ENCODE assay signal across 8 mouse cellular contexts in genomic region chr5:24077739-24078306, GRCm38 (mm10). TPM values are rescaled to one million over a fixed set of nuclear protein-coding genes. Genes with fewer than 3 reads are reported as not detected.
DNase-seq lines count a peak whose midpoint lies in the region; ATAC-seq lines count a peak whose summit lies in the region.

No protein-coding gene starts in this region.

- H3K4me2 ChIP-seq in heart, embryonic 14.5 days (ENCODE audit: low read length), result peak overlapping the region; percentile 60
- peak overlapping the region; percentile 51 for H3K4me2 ChIP-seq in forebrain, embryonic 13.5 days
- H3K4me2 ChIP-seq in liver, embryonic 12.5 days, result peak overlapping the region; percentile 54

- H3K4me1 ChIP-seq in heart, embryonic 14.5 days (ENCODE audit: control insufficient read depth in 2 of 2, insufficient read depth in 2 of 2, low read length in 2 of 2), result peaks cover 0 to 5% of the 10 kb centered on the region in 2 experiments; a peak in 2 of 4 replicates
- H3K4me1 ChIP-seq in forebrain, embryonic 13.5 days, result peaks cover 4% of the 10 kb centered on the region; the same call in 1 of the 2 replicates
- H3K4me1 ChIP-seq in liver, embryonic 12.5 days, result peaks cover 9% of the 10 kb centered on the region; the same call in 1 of the 2 replicates

- 19% methylated on average over 7 of the region's 7 CpGs for WGBS in heart, embryonic 14.5 days
- 19% methylated on average over 7 of the region's 7 CpGs for WGBS in forebrain, embryonic 13.5 days
- 17% methylated on average over 7 of the region's 7 CpGs for WGBS in liver, embryonic 12.5 days (ENCODE audit: insufficient replicate concordance)

- no peaks in the 10 kb centered on the region for H3K27me3 ChIP-seq in heart, embryonic 14.5 days (ENCODE audit: control insufficient read depth, insufficient read depth, low read length)
- H3K27me3 ChIP-seq in forebrain, embryonic 13.5 days, result no peaks in the 10 kb centered on the region
- H3K27me3 ChIP-seq in liver, embryonic 12.5 days (replicated peaks), result peaks cover 26% of the 10 kb centered on the region

- peak overlapping the region; percentile 25 to 39; a peak in 2 of 4 replicates for H3K4me3 ChIP-seq in heart, embryonic 14.5 days (ENCODE audit: control insufficient read depth in 1 of 2, insufficient read depth in 1 of 2, low read depth in 1 of 2, low read length in 2 of 2)
- no peak overlapping the region for H3K4me3 ChIP-seq in forebrain, embryonic 13.5 days
- H3K4me3 ChIP-seq in liver, embryonic 12.5 days, result peak overlapping the region; percentile 29

- peak overlapping the region; percentile 66; the same call in 1 of the 2 replicates for H3K9ac ChIP-seq in heart, embryonic 14.5 days (ENCODE audit: low read length)
- no peak overlapping the region; the same call in 1 of the 2 replicates for H3K9ac ChIP-seq in forebrain, embryonic 13.5 days
- H3K9ac ChIP-seq in liver, embryonic 12.5 days, result 0 out of 2 replicates have a peak overlapping the region, but pooled peaks have one; percentile 22

- ATAC-seq in heart, embryonic 14.5 days (ENCODE audit: insufficient number of reproducible peaks, insufficient read depth, low FRiP score, low read depth), result no peak
- peak; percentile 32 for ATAC-seq in CD4-positive, CD25-positive, alpha-beta regulatory T cell, adult 4 months
- 0 out of 2 replicates have a peak, but pooled peaks have one; percentile 48 for ATAC-seq in forebrain, embryonic 13.5 days
- no peak for ATAC-seq in liver, embryonic 12.5 days

- H3K27ac ChIP-seq in heart, embryonic 14.5 days (replicated peaks in 1 of 2; ENCODE audit: control insufficient read depth in 1 of 2, insufficient read depth in 1 of 2, low read depth in 2 of 2, low read length in 2 of 2), result no peak overlapping the region; a peak in 2 of 4 replicates
- peak overlapping the region; percentile 68; the same call in 1 of the 2 replicates for H3K27ac ChIP-seq in forebrain, embryonic 13.5 days
- no peak overlapping the region for H3K27ac ChIP-seq in liver, embryonic 12.5 days

- no peaks in the 10 kb centered on the region for H3K36me3 ChIP-seq in heart, embryonic 14.5 days (ENCODE audit: control insufficient read depth, insufficient read depth, low read length)
- no peaks in the 10 kb centered on the region for H3K36me3 ChIP-seq in forebrain, embryonic 13.5 days (ENCODE audit: poor library complexity, severe bottlenecking)
- H3K36me3 ChIP-seq in liver, embryonic 12.5 days, result no peaks in the 10 kb centered on the region

- DNase-seq in heart, postnatal 36 days, result no peak
- DNase-seq in T-cell, adult 2 months (ENCODE audit: low spot score), result no peak
- DNase-seq in Muller cell, postnatal 12 days (ENCODE audit: inconsistent ontology term), result no peak
- DNase-seq in natural killer cell, adult 2 months (ENCODE audit: low spot score in 2 of 2), result no peak

- intact Hi-C loops in heart, postnatal 36 days (cut with DNase I), result loop anchor here (1.0 to 2.0 kb wide), 3 partner anchors 49 to 228 kb away; no protein-coding TSS in a partner anchor

- H3K9me3 ChIP-seq in heart, embryonic 14.5 days (ENCODE audit: control insufficient read depth, low read length), result no peaks in the 10 kb centered on the region
- no peaks in the 10 kb centered on the region for H3K9me3 ChIP-seq in forebrain, embryonic 13.5 days (replicated peaks)
- no peaks in the 10 kb centered on the region for H3K9me3 ChIP-seq in liver, embryonic 12.5 days (replicated peaks)

RNA-seq across cellular contexts. Expression of gene Klhl7, which starts 22.6 kb away (rescaled TPM):
- polyA plus RNA-seq in heart, embryonic 14.5 days (2014; fragmentation: Nextera tagmentation; extraction: Ambion mirVana), result 45.7 and 51.0 TPM in 2 replicates
- total RNA-seq in heart, postnatal 36 days (2021), result 10 to 100 TPM; 42.1 to 51.2 TPM
- 10 to 100 TPM; 11.9 to 12.8 TPM for polyA plus RNA-seq in CD4-positive, CD25-positive, alpha-beta regulatory T cell, adult 4 months (2017; shearing (Covaris generic))
- polyA plus RNA-seq in forebrain, embryonic 13.5 days (2015; fragmentation: Nextera tagmentation; extraction: Ambion mirVana), result 176 and 178 TPM in 2 replicates
- polyA plus RNA-seq in liver, embryonic 12.5 days (2016; fragmentation: Nextera tagmentation; extraction: Ambion mirVana), result 25.7 and 27.9 TPM in 2 replicates

RNA-seq across cellular contexts. Expression of gene Fam126a, which starts 47.3 kb away (rescaled TPM):
- 45.4 and 49.6 TPM in 2 replicates for polyA plus RNA-seq in heart, embryonic 14.5 days (2014; fragmentation: Nextera tagmentation; extraction: Ambion mirVana)
- total RNA-seq in heart, postnatal 36 days (2021), result 10 to 100 TPM; 31.7 to 58.7 TPM
- 1 to 10 TPM; 8.7 TPM for polyA plus RNA-seq in CD4-positive, CD25-positive, alpha-beta regulatory T cell, adult 4 months (2017; shearing (Covaris generic))
- polyA plus RNA-seq in forebrain, embryonic 13.5 days (2015; fragmentation: Nextera tagmentation; extraction: Ambion mirVana), result 40.9 and 44.3 TPM in 2 replicates
- 60.1 and 66.5 TPM in 2 replicates for polyA plus RNA-seq in liver, embryonic 12.5 days (2016; fragmentation: Nextera tagmentation; extraction: Ambion mirVana)

Comparison
In these comparisons a context has a peak if more than half of its experiments do, and no peak if none do; other contexts are left out.
1. ATAC-seq: peak in CD4-positive, CD25-positive, alpha-beta regulatory T cell, adult 4 months (single experiment) and forebrain, embryonic 13.5 days (single experiment); none in heart, embryonic 14.5 days (single experiment) and liver, embryonic 12.5 days (single experiment).
2. Peak in every context shown above with its lines, with median percentiles within 50 percentile points of each other: H3K4me2 ChIP-seq.